Mouse (Mus musculus): ENCODE measurements around the gene Gas6. TPM values are rescaled to one million over a fixed set of nuclear protein-coding genes. Genes with fewer than 3 reads are reported as not detected.

Gene Gas6
- polyA plus RNA-seq, 1 experiment: 58.3 TPM

DNA sequence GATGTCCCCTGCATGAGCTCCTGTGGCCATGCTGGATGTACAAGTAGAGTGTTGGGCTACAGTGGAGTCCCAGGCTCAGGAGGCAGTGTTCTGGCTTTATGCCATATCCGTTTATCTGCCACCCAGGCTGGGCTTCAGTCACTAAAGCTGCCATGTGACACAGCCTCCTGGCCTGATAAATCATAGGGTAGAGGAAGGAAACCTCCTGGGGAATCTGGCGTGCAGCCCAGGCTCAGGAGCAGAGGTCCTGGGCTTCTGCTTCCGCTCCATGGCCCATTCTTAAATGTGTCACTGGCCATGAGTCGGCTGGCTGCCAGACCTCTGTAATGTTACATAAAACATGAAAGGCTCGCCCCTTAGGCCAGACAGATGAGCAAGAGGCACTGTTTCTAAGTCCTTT is 36.7 kb upstream of the Gas6 start:
- no peak for TF ChIP-seq POLR2A (IDR thresholded peaks at IDR 0.05; ENCODE audit: low read depth, low read length)
- no peak for TF ChIP-seq CTCF (IDR thresholded peaks at IDR 0.05; ENCODE audit: extremely low read depth, insufficient read length, insufficient replicate concordance, low read depth, low read length)
- H3K27me3 ChIP-seq (ENCODE audit: control insufficient read depth, insufficient read depth, low read length): no peaks in the 10 kb centered on the region
- WGBS: 1% methylated on average over 5 of the region's 5 CpGs
- peak overlapping the region; percentile 38 for H3K27ac ChIP-seq (ENCODE audit: insufficient read depth, low read depth, low read length)
- no peak overlapping the region for H3K4me3 ChIP-seq (ENCODE audit: low read depth, low read length)
- H3K36me3 ChIP-seq (ENCODE audit: control insufficient read depth, insufficient read depth, low read length): no peaks in the 10 kb centered on the region
- peaks cover 35% of the 10 kb centered on the region for H3K4me1 ChIP-seq (ENCODE audit: control insufficient read depth, insufficient read depth, insufficient read length, low read length)

DNA sequence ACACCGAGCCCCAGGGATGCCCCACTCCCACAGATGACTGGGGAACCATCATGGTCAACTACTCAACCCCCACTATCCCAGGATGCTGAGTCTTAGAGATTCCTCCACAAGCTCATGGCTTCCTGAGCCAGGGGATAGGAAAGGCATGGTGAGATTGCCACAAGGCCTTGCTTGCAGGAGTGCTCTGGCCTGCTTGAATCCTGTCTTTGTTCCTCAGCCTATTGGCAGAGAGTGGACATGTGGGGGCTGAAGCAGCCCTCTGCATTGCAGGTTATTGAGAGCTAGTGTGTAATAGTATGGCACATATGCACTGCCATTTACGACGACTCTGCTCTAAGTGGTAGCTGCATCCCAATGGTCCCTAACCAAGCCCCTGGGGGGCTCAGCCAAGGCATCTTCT is 36.1 kb upstream of the Gas6 start:
- H3K27ac ChIP-seq (ENCODE audit: insufficient read depth, low read depth, low read length): peak overlapping the region; percentile 24; the same call in 1 of the 2 replicates
- H3K4me1 ChIP-seq (ENCODE audit: control insufficient read depth, insufficient read depth, insufficient read length, low read length): peaks cover 35% of the 10 kb centered on the region
- TF ChIP-seq CTCF (IDR thresholded peaks at IDR 0.05; ENCODE audit: extremely low read depth, insufficient read length, insufficient replicate concordance, low read depth, low read length) (no peak), POLR2A (IDR thresholded peaks at IDR 0.05; ENCODE audit: low read depth, low read length) (no peak)
- WGBS: 53% methylated on average over 3 of the region's 3 CpGs
- no peak overlapping the region for H3K4me3 ChIP-seq (ENCODE audit: low read depth, low read length)
- H3K36me3 ChIP-seq (ENCODE audit: control insufficient read depth, insufficient read depth, low read length): no peaks in the 10 kb centered on the region
- no peaks in the 10 kb centered on the region for H3K27me3 ChIP-seq (ENCODE audit: control insufficient read depth, insufficient read depth, low read length)

DNA sequence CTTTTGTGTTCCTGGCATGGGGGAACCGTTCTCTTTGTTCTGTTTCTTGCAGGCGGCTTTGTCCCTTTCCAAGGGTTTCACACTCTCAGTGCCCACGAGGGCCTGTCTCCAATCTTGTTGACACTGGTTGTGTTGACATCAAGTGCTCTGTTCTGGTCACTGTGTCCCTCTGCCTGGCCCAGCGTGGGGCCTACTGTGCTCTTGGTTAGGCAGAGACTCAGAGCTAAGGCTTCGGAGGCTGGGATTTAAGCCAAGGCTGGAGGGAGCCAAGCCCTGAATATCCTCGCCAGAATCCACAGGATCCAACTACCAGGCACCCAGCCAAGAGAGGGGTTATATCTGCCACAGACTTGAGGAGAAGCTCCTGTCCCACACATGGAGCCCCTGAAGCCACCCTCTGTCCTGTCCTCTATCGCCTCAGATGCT is 35.6 kb upstream of the Gas6 start:
- H3K27ac ChIP-seq (ENCODE audit: insufficient read depth, low read depth, low read length): peak overlapping the region; percentile 51; the same call in 1 of the 2 replicates
- WGBS: 44% methylated on average over 7 of the region's 7 CpGs

DNA sequence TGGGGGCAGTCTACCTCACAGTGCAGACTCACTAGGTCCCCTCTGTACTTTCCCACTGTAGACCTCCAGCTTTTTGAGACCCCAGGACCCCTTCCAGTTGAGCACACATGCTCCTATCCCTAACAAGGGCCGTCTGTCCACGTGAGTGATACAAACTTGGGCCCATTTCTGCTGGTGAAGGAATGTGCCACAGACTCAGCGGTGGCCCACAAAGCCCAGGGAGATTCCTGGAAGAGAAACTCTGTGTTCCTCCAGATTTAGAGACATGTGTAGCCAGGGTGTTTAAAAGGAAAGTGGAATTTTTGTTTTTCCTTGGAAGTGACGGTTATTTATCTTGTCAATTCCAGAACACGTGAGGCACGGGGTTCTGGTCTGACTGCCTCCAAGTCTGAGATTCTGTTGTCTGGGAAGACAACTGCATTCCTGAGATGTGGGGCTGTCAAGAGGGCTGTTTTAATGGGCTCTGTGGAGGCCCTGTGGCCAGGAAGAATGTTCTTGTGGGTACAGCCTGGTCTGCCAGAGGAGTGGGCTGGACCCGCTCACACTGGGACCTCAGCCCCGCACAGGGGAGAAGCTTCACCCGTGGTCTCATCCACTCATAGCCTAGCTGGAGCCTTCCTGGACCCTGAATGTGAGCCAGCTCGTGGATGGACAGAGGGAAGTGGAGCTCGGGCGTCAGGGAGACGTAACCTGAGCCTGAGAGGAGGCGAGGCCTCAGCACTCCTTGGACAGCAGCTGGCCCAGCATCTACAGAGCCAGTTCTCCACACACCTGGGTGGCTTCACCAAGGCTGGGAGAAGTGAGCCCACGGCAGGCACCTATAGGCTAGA is 34.9 kb upstream of the Gas6 start:
- Histone ChIP-seq H3K4me1 (ENCODE audit: control insufficient read depth, insufficient read depth, insufficient read length, low read length) (peaks cover 37% of the 10 kb centered on the region), H3K4me3 (ENCODE audit: low read depth, low read length) (no peak overlapping the region), H3K36me3 (ENCODE audit: control insufficient read depth, insufficient read depth, low read length) (no peaks in the 10 kb centered on the region), H3K27me3 (ENCODE audit: control insufficient read depth, insufficient read depth, low read length) (no peaks in the 10 kb centered on the region), H3K27ac (ENCODE audit: insufficient read depth, low read depth, low read length) (peak overlapping the region; percentile 51)
- WGBS: 67% methylated on average over 15 of the region's 15 CpGs
- TF ChIP-seq CTCF (IDR thresholded peaks at IDR 0.05; ENCODE audit: extremely low read depth, insufficient read length, insufficient replicate concordance, low read depth, low read length) (no peak), POLR2A (IDR thresholded peaks at IDR 0.05; ENCODE audit: low read depth, low read length) (no peak)

More for the DNA sequence above, 35.6 kb upstream of the Gas6 start:
- H3K27me3 ChIP-seq (ENCODE audit: control insufficient read depth, insufficient read depth, low read length): no peaks in the 10 kb centered on the region
- no peak overlapping the region for H3K4me3 ChIP-seq (ENCODE audit: low read depth, low read length)
- no peak for TF ChIP-seq CTCF (IDR thresholded peaks at IDR 0.05; ENCODE audit: extremely low read depth, insufficient read length, insufficient replicate concordance, low read depth, low read length)
- no peak for TF ChIP-seq POLR2A (IDR thresholded peaks at IDR 0.05; ENCODE audit: low read depth, low read length)
- no peaks in the 10 kb centered on the region for H3K36me3 ChIP-seq (ENCODE audit: control insufficient read depth, insufficient read depth, low read length)
- H3K4me1 ChIP-seq (ENCODE audit: control insufficient read depth, insufficient read depth, insufficient read length, low read length): peaks cover 35% of the 10 kb centered on the region

DNA sequence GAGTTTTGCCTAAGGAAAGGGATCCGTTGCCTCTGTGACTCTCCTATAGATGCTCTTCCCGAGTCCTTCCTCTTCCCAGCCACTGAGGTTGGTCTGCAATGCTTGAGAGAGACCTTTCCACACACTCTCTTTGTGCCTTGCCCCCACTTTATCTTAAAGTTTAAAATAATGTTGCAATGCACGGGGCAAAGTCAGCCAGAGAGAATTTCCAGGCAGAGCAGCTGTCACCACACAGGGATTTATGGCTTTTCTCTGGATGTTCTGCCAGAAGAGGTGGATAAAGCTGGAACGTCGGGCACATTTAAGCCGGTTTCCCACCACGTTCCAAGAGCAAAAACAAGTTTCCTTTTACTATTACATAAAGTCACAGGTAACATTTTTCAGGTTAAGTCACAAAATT is 27.1 kb upstream of the Gas6 start:
- H3K27me3 ChIP-seq (ENCODE audit: control insufficient read depth, insufficient read depth, low read length): no peaks in the 10 kb centered on the region
- H3K4me3 ChIP-seq (ENCODE audit: low read depth, low read length): no peak overlapping the region
- no peak overlapping the region for H3K27ac ChIP-seq (ENCODE audit: insufficient read depth, low read depth, low read length)
- 15% methylated on average over 7 of the region's 7 CpGs for WGBS
- peaks cover 11% of the 10 kb centered on the region; the same call in 1 of the 2 replicates for H3K4me1 ChIP-seq (ENCODE audit: control insufficient read depth, insufficient read depth, insufficient read length, low read length)
- no peaks in the 10 kb centered on the region for H3K36me3 ChIP-seq (ENCODE audit: control insufficient read depth, insufficient read depth, low read length)
- TF ChIP-seq POLR2A (IDR thresholded peaks at IDR 0.05; ENCODE audit: low read depth, low read length): no peak
- no peak for TF ChIP-seq CTCF (IDR thresholded peaks at IDR 0.05; ENCODE audit: extremely low read depth, insufficient read length, insufficient replicate concordance, low read depth, low read length)

DNA sequence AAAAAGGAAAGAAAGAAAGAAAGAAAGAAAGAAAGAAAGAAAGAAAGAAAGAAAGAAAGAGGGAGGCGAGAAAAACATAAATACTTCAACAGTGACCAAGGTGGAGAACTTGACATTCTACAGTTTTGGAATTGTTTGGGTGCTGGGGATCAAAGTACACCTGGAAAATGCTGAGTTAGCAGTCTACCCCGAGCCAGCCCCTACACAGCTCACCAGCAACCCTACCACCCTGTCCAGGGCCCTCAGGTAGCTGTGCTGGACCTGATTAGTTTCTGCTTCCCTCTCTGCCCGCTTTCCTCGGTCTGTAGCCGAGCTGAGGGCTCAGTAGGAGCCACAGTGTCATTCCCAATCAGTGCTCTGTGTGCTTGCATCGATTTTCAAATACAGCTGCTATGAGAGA is 26.1 kb upstream of the Gas6 start:
- Histone ChIP-seq H3K36me3 (ENCODE audit: control insufficient read depth, insufficient read depth, low read length) (no peaks in the 10 kb centered on the region), H3K27me3 (ENCODE audit: control insufficient read depth, insufficient read depth, low read length) (no peaks in the 10 kb centered on the region), H3K27ac (ENCODE audit: insufficient read depth, low read depth, low read length) (no peak overlapping the region), H3K4me1 (ENCODE audit: control insufficient read depth, insufficient read depth, insufficient read length, low read length) (peaks cover 20% of the 10 kb centered on the region; the same call in 1 of the 2 replicates), H3K4me3 (ENCODE audit: low read depth, low read length) (no peak overlapping the region)
- TF ChIP-seq CTCF (IDR thresholded peaks at IDR 0.05; ENCODE audit: extremely low read depth, insufficient read length, insufficient replicate concordance, low read depth, low read length) (no peak), POLR2A (IDR thresholded peaks at IDR 0.05; ENCODE audit: low read depth, low read length) (no peak)
- WGBS: 28% methylated on average over 6 of the region's 6 CpGs

DNA sequence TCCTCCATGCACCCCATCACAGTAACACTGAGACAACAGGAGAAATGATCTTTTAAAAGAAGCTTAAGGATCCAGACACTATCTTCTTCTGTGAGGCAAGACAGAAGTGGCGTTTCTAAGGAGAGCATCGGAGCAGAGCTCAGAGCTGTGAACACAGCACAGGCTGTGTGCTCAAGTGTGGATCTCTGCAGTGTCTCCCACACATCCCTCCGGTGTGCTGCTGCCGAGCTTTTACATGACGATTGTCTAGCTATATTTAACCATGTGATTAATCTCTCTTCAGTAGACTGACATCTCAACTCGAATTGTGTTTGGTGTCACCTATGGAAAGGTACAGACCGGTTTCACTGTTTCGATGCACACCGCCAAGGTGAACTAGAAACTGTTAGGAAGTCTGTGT is 25.2 kb upstream of the Gas6 start:
- Histone ChIP-seq H3K36me3 (ENCODE audit: control insufficient read depth, insufficient read depth, low read length) (no peaks in the 10 kb centered on the region), H3K4me3 (ENCODE audit: low read depth, low read length) (no peak overlapping the region), H3K4me1 (ENCODE audit: control insufficient read depth, insufficient read depth, insufficient read length, low read length) (peaks cover 17% of the 10 kb centered on the region; the same call in 1 of the 2 replicates), H3K27me3 (ENCODE audit: control insufficient read depth, insufficient read depth, low read length) (no peaks in the 10 kb centered on the region), H3K27ac (ENCODE audit: insufficient read depth, low read depth, low read length) (no peak overlapping the region)
- WGBS: 72% methylated on average over 9 of the region's 9 CpGs
- no peak for TF ChIP-seq POLR2A (IDR thresholded peaks at IDR 0.05; ENCODE audit: low read depth, low read length)
- no peak for TF ChIP-seq CTCF (IDR thresholded peaks at IDR 0.05; ENCODE audit: extremely low read depth, insufficient read length, insufficient replicate concordance, low read depth, low read length)

Measured in small intestine, adult 2 months (tissue).